Mouse (Mus musculus) cortical plate, adult 2 months (tissue): ENCODE data around the gene Dph2. TPM values are rescaled to one million over a fixed set of nuclear protein-coding genes. Genes with fewer than 3 reads are reported as not detected.

Experiments used
- H3K27ac ChIP-seq: fragments of 200-500 bp; 2 replicates; pipeline ENCODE4 v1.5.1; 2012; ENCODE audit warnings: low read length, control low read depth, inconsistent platforms; ENCODE audit not compliant: insufficient read depth
- H3K4me1 ChIP-seq: fragments of 200-500 bp; 2 replicates; pipeline ENCODE4 v1.6.1; 2011; ENCODE audit warnings: low read length; ENCODE audit not compliant: control insufficient read depth, insufficient read depth
- H3K4me3 ChIP-seq: fragments of 200-500 bp; 2 replicates; pipeline ENCODE4 v1.5.1; 2011; ENCODE audit warnings: mild to moderate bottlenecking, low read length, control low read depth; ENCODE audit not compliant: insufficient read depth
- CTCF ChIP-seq: fragments of 200-500 bp; IDR thresholded peaks from 2 replicates; pipeline ENCODE4 v1.5.1; 2011; ENCODE audit warnings: mild to moderate bottlenecking, control low read depth, low read length; ENCODE audit not compliant: insufficient read depth; ENCODE audit errors: extremely low read depth
- POLR2A ChIP-seq: fragments of 200-500 bp; IDR thresholded peaks from 2 replicates; pipeline ENCODE4 v1.6.1; 2011; ENCODE audit warnings: mild to moderate bottlenecking, low read length, control low read depth; ENCODE audit not compliant: insufficient read depth; ENCODE audit errors: extremely low read depth
- polyA plus RNA-seq: library from polyadenylated mRNA; depleted of rRNA; stranded (reverse); fragments of >200 nt; gene quantifications from 2 replicates; pipeline ENCODE4 v1.2.3, GENCODE M21; 2012

Dph2 gene
- polyA plus RNA-seq, 1 experiment, result 13.8 TPM

DNA sequence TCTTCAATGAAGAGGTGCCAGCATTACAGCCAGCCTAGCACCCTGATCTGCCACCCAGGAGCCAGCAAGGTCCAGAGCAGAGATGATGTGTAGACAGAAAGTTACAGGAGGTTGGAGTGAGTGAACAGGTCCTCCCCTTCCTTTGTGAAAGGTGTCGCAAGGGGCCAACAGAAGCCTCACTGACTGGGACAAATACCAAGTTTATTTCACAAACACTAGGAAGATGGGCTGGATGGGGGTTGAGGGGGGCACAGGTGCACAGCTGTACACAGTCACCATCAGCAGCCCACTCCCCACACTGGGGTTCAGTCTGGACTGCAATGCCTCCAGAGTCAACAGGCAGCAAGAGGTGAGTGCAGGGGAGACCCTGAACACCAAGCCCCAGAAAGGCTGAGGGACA lies 7.7 kb downstream of the Dph2 start:
- peak overlapping the region; percentile 92; the same call in 1 of the 2 replicates for H3K4me3 ChIP-seq

DNA sequence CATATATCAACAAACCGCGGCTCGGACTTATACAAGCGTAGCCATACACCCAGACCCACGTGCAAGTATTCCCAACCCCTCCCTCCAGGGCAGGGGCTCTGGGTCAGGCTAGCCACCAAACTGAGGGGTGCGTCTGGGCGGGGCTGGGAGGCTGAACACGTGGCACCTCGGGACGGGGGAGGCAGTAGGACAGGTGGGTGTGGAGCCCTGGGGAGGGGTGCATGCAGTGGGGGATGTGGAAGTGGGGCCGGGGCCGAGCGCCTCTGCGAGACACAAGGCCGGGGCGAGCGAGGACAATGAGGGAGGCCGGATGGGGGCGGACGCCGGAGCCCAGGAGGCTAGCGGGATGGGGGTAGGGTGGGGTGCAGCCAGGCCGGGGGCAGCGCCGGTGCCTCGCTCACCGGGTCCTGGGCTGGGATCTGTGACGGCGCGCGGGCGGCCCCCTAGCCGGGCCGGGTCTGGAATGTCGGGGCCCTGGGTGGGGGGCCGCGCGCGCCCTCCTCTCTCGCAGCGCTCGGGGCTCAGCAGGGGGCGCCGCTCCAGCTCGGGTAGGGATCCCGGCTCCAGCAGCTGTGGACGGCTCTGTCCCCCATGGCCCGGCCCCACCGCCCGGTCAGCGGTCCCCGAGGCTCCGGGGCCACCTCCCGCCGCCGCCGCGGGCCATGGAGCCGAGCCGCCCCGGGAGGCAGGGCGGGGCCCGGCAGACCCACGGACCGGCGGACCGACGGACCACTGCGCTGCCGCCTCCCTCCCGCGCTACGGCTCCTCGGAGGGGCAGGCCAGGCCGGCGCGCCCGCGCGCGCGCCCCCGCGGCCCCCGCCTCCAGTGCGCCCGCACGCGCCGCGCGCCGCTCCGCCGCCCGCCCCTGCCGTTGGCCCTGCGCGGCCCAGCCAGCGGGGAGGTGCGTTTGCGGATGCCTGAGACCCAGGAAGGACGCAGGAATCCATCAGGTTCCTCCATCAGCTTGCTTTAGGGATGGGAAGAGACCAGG lies 8.8 kb downstream of the Dph2 start, which contains the start of gene B4galt2:
TSS of gene B4galt2 (minus strand) at position 787 of the 991 bp plus-strand sequence.
- peak; percentile 60; the same call in 1 of the 2 replicates for TF ChIP-seq POLR2A
- TF ChIP-seq CTCF, result no peak
- H3K27ac ChIP-seq, result peak within 1 kb of the TSS; percentile 48
- peak within 1 kb of the TSS; percentile 92 for H3K4me3 ChIP-seq
- H3K4me1 ChIP-seq, result peaks cover 6% of the 10 kb centered on the region

More for the DNA sequence above, 7.7 kb downstream of the Dph2 start:
- H3K27ac ChIP-seq, result no peak overlapping the region
- TF ChIP-seq POLR2A (no peak), CTCF (no peak)
- peaks cover 6% of the 10 kb centered on the region for H3K4me1 ChIP-seq

DNA sequence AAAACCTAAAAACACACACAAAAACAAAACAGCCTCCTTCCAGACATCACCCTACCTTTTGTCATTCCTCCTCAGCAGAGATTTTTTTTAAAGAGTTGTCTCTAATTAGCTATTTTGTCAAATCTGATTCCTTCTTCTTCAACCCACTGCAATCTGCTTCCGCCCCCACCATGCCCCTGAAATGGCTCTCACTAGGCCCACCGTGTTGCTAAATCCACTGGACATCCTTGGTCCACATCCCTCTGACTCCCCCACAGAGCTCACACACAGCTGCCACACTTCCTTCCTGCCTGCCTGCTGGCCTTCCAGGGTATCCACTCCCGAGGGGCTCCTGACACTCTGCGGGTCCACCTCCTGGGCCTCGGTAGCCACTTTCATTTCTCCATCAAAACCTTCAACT lies 13.1 kb downstream of the Dph2 start:
- TF ChIP-seq POLR2A, result no peak
- TF ChIP-seq CTCF, result no peak
- H3K4me3 ChIP-seq, result no peak overlapping the region
- no peaks in the 10 kb centered on the region; the same call in 1 of the 2 replicates for H3K4me1 ChIP-seq
- H3K27ac ChIP-seq, result no peak overlapping the region

DNA sequence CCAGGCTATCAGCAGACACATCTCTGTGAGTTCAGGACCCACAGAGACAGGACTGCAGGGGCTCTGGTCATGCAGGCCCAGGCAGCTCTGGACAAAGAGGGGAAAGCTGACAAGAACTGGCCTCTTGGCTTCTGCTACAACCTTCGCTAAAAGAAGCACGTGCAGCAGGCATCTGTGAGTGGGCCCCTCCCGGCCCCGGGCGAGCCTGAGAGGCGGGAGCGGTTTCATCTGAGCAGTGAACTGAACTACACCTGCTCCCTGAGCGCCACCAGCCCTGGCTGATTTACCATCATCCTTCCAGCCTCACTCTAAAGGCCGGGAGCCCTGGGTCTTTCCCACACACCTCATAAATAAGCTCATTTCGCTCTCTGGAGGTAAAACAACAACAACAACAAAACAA lies 13.5 kb downstream of the Dph2 start:
- Histone ChIP-seq H3K27ac (no peak overlapping the region), H3K4me3 (no peak overlapping the region)
- no peak for TF ChIP-seq POLR2A
- TF ChIP-seq CTCF, result no peak

DNA sequence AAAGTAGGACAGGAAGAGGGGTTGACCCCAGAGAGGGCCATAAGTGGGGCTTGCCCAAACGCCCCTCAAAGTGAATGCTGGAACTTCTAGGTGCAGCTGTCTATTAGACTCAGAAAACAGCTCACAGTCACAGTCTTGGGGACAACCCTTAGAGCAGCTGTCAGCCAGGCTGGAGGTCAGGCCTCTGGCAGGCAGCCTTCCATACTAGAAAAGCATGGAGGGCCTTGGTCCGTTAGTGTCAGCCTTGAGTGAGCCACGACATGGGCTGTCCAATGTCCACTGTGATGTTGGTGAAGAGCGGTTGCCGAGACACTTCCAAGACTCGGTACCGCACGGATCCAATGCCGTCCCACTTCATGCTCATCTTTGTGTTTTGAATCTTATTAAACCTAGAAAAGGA lies 18.2 kb downstream of the Dph2 start:
- no peak for TF ChIP-seq POLR2A
- no peak for TF ChIP-seq CTCF
- H3K4me1 ChIP-seq, result no peaks in the 10 kb centered on the region
- H3K4me3 ChIP-seq, result no peak overlapping the region
- no peak overlapping the region for H3K27ac ChIP-seq

More for the DNA sequence above, 13.5 kb downstream of the Dph2 start:
- no peaks in the 10 kb centered on the region; the same call in 1 of the 2 replicates for H3K4me1 ChIP-seq

DNA sequence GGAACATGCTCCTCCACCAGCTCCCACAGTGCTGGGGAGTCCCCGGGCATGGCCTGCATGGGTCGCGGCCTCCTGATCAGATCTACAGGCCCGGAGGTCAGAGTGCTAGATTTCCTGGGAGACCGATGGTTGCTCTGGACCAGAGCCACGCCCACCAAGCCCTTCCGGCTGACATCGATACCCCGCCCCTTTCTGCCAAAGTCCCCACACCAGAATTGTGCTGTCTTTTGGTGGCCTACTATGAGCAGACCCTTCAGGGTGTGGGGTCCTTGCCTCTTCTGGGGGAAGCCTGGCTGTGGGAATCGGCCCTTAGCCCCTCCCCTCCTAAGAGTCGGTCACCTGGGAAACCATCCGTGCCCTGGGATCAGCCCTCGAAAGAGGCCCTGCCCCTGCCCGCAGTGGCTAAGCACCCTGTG lies 19.4 kb downstream of the Dph2 start, which contains the start of gene Ccdc24:
TSS of gene Ccdc24 (minus strand) at position 87 of the 416 bp plus-strand sequence.
- TF ChIP-seq CTCF, result no peak
- Histone ChIP-seq H3K27ac (no peak within 1 kb of the TSS), H3K4me3 (no peak within 1 kb of the TSS), H3K4me1 (no peaks in the 10 kb centered on the region)

DNA sequence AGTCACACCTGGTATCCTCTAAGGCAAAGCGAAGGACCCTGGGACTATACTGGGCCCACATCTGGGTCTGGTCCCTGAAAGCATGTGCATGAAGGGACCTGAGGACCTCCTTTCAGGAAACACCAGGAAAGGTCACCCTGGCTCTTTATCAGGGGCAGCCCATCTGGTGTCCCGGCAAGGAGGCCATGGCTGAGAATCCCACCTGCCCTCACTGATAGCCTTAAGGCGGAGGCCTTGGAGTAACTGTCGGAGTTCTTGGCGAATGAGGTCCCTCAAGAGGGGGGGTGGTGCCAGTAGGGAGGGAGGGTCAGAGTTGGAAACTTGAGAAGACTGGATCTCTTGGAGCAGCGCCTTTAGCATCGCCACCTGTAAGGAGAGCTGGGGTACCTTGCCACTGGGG lies 20.0 kb downstream of the Dph2 start:
- TF ChIP-seq POLR2A, result no peak
- TF ChIP-seq CTCF, result no peak
- Histone ChIP-seq H3K4me3 (no peak overlapping the region), H3K27ac (no peak overlapping the region), H3K4me1 (no peaks in the 10 kb centered on the region)

DNA sequence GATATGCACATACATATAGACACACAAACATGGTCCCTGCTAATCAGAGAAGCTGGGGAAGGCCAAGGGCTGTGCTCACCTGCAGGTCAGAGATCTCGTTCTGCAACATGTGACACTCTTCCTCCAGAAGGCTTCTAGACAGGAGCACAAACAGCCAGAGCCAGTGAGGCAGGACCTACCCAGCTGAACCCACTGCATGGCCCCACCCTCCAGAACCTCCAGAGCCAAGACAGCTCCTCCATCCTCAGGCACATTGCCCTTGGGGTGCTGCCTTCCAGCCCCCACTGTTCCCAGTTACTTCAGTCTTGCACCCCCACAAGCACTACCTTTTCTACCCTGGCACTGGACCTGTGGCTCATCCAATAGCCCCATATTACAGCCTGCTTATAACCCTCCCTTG lies 21.4 kb downstream of the Dph2 start:
- no peak for TF ChIP-seq POLR2A
- no peak for TF ChIP-seq CTCF
- Histone ChIP-seq H3K4me1 (no peaks in the 10 kb centered on the region), H3K27ac (no peak overlapping the region), H3K4me3 (no peak overlapping the region)

DNA sequence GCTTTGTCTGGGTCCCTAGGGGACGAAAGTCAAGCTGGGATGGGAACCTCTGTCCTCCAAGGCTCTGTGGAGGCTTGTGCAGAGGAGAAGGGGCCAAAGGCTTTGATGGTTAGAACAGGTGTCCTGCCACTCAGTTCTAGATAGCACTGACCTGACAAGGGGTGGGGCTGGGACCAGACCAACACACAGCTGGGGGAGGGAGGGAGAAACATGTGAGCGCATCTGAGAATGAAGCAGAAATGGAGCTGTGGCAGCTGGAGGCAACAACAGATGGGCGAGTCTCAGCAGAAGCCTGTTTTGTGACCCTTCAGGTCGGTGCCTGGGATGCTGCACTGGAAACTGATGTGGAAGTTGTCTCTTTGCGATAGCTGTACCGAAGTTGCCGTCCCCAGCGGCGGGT lies 22.5 kb downstream of the Dph2 start:
- H3K27ac ChIP-seq, result no peak overlapping the region
- H3K4me3 ChIP-seq, result no peak overlapping the region
- no peaks in the 10 kb centered on the region for H3K4me1 ChIP-seq
- TF ChIP-seq CTCF, result no peak
- no peak for TF ChIP-seq POLR2A

DNA sequence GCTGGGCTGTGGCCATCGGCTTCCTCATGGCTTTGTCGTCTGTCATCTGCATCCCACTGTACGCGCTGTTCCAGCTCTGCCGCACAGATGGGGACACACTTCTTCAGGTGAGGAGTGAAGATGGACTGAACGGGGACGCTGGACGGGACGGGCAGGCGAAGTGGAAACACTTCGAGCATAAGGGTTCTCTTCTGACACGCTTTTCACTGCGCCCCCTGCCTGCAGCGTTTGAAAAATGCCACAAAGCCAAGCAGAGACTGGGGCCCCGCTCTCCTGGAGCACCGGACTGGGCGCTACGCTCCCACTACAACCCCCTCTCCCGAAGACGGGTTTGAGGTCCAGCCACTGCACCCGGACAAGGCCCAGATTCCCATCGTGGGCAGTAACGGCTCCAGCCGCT lies 24.0 kb downstream of the Dph2 start:
- Histone ChIP-seq H3K27ac (no peak overlapping the region), H3K4me3 (no peak overlapping the region), H3K4me1 (no peaks in the 10 kb centered on the region)
- TF ChIP-seq POLR2A, result no peak
- peak; percentile 56 for TF ChIP-seq CTCF
